Mouse (Mus musculus): ENCODE measurements around the gene Gtf2ird2. TPM values are rescaled to one million over a fixed set of nuclear protein-coding genes. Genes with fewer than 3 reads are reported as not detected.

Gene Gtf2ird2
- 6.9 and 9.6 TPM in 2 replicates for polyA plus RNA-seq (2014; fragmentation: Nextera tagmentation; extraction: Ambion mirVana)

DNA sequence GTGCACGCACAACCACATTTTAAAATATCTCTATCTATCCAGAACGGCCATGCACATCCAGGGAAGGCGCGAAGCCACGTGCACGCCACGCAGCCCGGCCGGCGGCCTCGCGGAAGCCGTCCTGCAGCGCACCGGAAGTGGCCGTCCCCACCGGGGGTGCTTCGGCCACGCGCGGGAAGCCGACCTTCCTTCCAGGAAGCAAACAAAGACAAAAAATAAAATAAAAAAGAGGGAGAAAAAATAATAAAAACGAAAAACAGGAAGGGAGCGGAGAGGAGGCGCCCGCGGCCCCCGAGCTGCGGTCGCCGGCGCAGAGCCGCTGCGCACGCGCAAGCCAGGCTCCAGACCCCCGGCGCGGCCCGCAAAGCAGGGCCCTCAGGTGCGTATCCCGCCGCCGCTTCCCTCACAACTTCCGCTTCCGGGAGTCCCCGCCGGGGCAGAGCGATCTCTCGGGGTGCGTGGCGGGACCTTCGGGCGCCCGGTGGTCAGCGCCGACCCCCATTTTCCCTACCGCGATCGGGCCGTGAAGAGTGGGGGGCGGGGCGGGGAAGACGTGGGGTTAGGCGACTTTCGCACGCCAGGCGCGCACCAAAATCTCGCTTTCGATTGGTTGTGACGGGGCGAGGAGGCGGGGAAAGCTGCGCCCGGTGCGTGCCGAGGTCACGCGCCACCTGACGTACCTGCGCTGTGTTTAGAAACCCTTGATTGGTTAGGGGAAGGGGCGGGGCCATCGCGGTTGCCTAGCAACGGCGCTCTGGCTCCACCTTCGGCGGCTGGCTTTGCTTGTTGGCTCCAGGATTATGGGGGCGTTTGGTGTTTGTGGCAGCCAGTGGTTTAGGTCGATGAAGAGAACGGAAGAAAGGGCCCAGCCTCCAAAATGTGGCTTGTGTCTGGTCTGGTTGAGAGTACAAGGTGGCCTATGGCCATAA, at the start of gene Gtf2ird2:
Gtf2ird2 (plus strand) TSS at position 140 of the 929 bp plus-strand sequence.
- TF ChIP-seq CTCF (IDR thresholded peaks at IDR 0.05; ENCODE audit: low read depth), result peak; percentile 14; the same call in 1 of the 2 replicates
- Histone ChIP-seq H3K9me3 (ENCODE audit: low read depth, low read length) (no peaks in the 10 kb centered on the region), H3K27me3 (ENCODE audit: insufficient read depth, low read length) (no peaks in the 10 kb centered on the region), H3K4me1 (ENCODE audit: insufficient read depth) (peaks cover 10% of the 10 kb centered on the region; the same call in 1 of the 2 replicates), H3K27ac (ENCODE audit: low read depth) (peak within 1 kb of the TSS; percentile 97), H3K4me3 (ENCODE audit: low read depth, low read length) (peak within 1 kb of the TSS; percentile 71), H3K4me2 (peak within 1 kb of the TSS; percentile 93), H3K36me3 (ENCODE audit: insufficient read depth) (no peaks in the 10 kb centered on the region), H3K9ac (peak within 1 kb of the TSS; percentile 77)
- DNase-seq (peak; percentile 99), ATAC-seq (ENCODE audit: insufficient read depth) (peak; percentile 91)
- under 1% methylated on average over 92 of the region's 92 CpGs for WGBS

- Histone ChIP-seq H3K9ac (no peak overlapping the region), H3K27ac (ENCODE audit: low read depth) (no peak overlapping the region), H3K36me3 (ENCODE audit: insufficient read depth) (no peaks in the 10 kb centered on the region; the same call in 1 of the 2 replicates), H3K4me3 (ENCODE audit: low read depth, low read length) (no peak overlapping the region), H3K9me3 (ENCODE audit: low read depth, low read length) (no peaks in the 10 kb centered on the region), H3K4me1 (ENCODE audit: insufficient read depth) (no peaks in the 10 kb centered on the region), H3K4me2 (no peak overlapping the region), H3K27me3 (ENCODE audit: insufficient read depth, low read length) (no peaks in the 10 kb centered on the region)
- 94% methylated on average over 12 of the region's 12 CpGs for WGBS
- ATAC-seq (ENCODE audit: insufficient read depth), result no peak
- no peak for DNase-seq
- no peak for TF ChIP-seq CTCF (IDR thresholded peaks at IDR 0.05; ENCODE audit: low read depth)
These were observed 47.8 kb upstream of the Gtf2ird2 start for GRCm38 (mm10) chr5:134136022-134136421.

GRCm38 (mm10) chr5:134137933-134138332, 45.9 kb upstream of the Gtf2ird2 start:
- WGBS, result 86% methylated on average over 5 of the region's 5 CpGs

GRCm38 (mm10) chr5:134139429-134139828, 44.4 kb upstream of the Gtf2ird2 start:
- Histone ChIP-seq H3K4me1 (ENCODE audit: insufficient read depth) (no peaks in the 10 kb centered on the region), H3K9me3 (ENCODE audit: low read depth, low read length) (no peaks in the 10 kb centered on the region), H3K4me3 (ENCODE audit: low read depth, low read length) (no peak overlapping the region), H3K9ac (no peak overlapping the region), H3K36me3 (ENCODE audit: insufficient read depth) (no peaks in the 10 kb centered on the region; the same call in 1 of the 2 replicates), H3K4me2 (no peak overlapping the region), H3K27me3 (ENCODE audit: insufficient read depth, low read length) (no peaks in the 10 kb centered on the region), H3K27ac (ENCODE audit: low read depth) (no peak overlapping the region)
- ATAC-seq (ENCODE audit: insufficient read depth) (no peak), DNase-seq (no peak)
- no peak for TF ChIP-seq CTCF (IDR thresholded peaks at IDR 0.05; ENCODE audit: low read depth)
- 76% methylated on average over 6 of the region's 6 CpGs for WGBS

More at GRCm38 (mm10) chr5:134137933-134138332, 45.9 kb upstream of the Gtf2ird2 start:
- no peak for TF ChIP-seq CTCF (IDR thresholded peaks at IDR 0.05; ENCODE audit: low read depth)
- H3K4me2 ChIP-seq, result no peak overlapping the region
- H3K4me3 ChIP-seq (ENCODE audit: low read depth, low read length), result no peak overlapping the region
- no peaks in the 10 kb centered on the region for H3K4me1 ChIP-seq (ENCODE audit: insufficient read depth)
- ATAC-seq (ENCODE audit: insufficient read depth) (no peak), DNase-seq (no peak)
- H3K36me3 ChIP-seq (ENCODE audit: insufficient read depth), result no peaks in the 10 kb centered on the region; the same call in 1 of the 2 replicates
- no peaks in the 10 kb centered on the region for H3K9me3 ChIP-seq (ENCODE audit: low read depth, low read length)
- H3K27me3 ChIP-seq (ENCODE audit: insufficient read depth, low read length), result no peaks in the 10 kb centered on the region
- no peak overlapping the region for H3K27ac ChIP-seq (ENCODE audit: low read depth)
- no peak overlapping the region for H3K9ac ChIP-seq

DNA sequence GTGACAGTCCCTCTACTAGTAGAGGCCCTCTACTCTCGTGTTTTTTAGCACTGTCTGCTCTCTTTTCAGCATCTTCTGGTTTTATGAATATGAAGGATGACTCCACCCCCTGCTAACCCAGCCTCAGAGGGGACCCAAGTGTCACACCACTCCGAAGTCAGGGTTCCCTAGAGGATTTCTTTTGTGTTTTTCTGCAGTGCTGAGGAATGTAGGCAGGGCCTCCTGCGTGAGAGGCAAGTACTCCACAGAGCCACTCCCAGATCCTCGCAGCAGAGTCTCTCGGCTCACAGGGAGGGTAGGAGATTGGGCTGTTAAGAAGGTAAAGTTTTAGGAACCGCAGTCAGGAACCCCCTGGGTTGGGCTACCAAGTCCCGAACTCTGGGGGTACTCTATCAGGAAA, 42.6 kb upstream of the Gtf2ird2 start:
- 49% methylated on average over 7 of the region's 7 CpGs for WGBS
- Histone ChIP-seq H3K4me1 (ENCODE audit: insufficient read depth) (no peaks in the 10 kb centered on the region), H3K27me3 (ENCODE audit: insufficient read depth, low read length) (no peaks in the 10 kb centered on the region), H3K9ac (no peak overlapping the region), H3K36me3 (ENCODE audit: insufficient read depth) (no peaks in the 10 kb centered on the region; the same call in 1 of the 2 replicates), H3K4me3 (ENCODE audit: low read depth, low read length) (no peak overlapping the region), H3K27ac (ENCODE audit: low read depth) (no peak overlapping the region), H3K9me3 (ENCODE audit: low read depth, low read length) (no peaks in the 10 kb centered on the region), H3K4me2 (no peak overlapping the region)
- TF ChIP-seq CTCF (IDR thresholded peaks at IDR 0.05; ENCODE audit: low read depth), result no peak
- peak; percentile 34 for DNase-seq
- peak; percentile 60; the same call in 1 of the 2 replicates for ATAC-seq (ENCODE audit: insufficient read depth)

- Histone ChIP-seq H3K4me1 (ENCODE audit: insufficient read depth) (no peaks in the 10 kb centered on the region), H3K4me3 (ENCODE audit: low read depth, low read length) (no peak overlapping the region), H3K36me3 (ENCODE audit: insufficient read depth) (no peaks in the 10 kb centered on the region; the same call in 1 of the 2 replicates), H3K27me3 (ENCODE audit: insufficient read depth, low read length) (no peaks in the 10 kb centered on the region), H3K9ac (no peak overlapping the region), H3K27ac (ENCODE audit: low read depth) (no peak overlapping the region), H3K4me2 (no peak overlapping the region), H3K9me3 (ENCODE audit: low read depth, low read length) (no peaks in the 10 kb centered on the region)
- no peak for DNase-seq
- 74% methylated on average over 11 of the region's 11 CpGs for WGBS
- ATAC-seq (ENCODE audit: insufficient read depth), result no peak
- no peak for TF ChIP-seq CTCF (IDR thresholded peaks at IDR 0.05; ENCODE audit: low read depth)
These were observed 41.4 kb upstream of the Gtf2ird2 start for GRCm38 (mm10) chr5:134142381-134142780.

- Histone ChIP-seq H3K9me3 (ENCODE audit: low read depth, low read length) (no peaks in the 10 kb centered on the region), H3K4me3 (ENCODE audit: low read depth, low read length) (no peak overlapping the region), H3K4me1 (ENCODE audit: insufficient read depth) (no peaks in the 10 kb centered on the region), H3K27ac (ENCODE audit: low read depth) (no peak overlapping the region), H3K27me3 (ENCODE audit: insufficient read depth, low read length) (no peaks in the 10 kb centered on the region), H3K4me2 (no peak overlapping the region), H3K36me3 (ENCODE audit: insufficient read depth) (peaks cover 23% of the 10 kb centered on the region), H3K9ac (no peak overlapping the region)
- TF ChIP-seq CTCF (IDR thresholded peaks at IDR 0.05; ENCODE audit: low read depth), result no peak
- DNase-seq (no peak), ATAC-seq (ENCODE audit: insufficient read depth) (no peak)
- WGBS, result 92% methylated on average over 8 of the region's 8 CpGs
These were observed 38.8 kb upstream of the Gtf2ird2 start for GRCm38 (mm10) chr5:134144986-134145385.

All from lung, embryonic 14.5 days (tissue).